Mouse (Mus musculus) layer of hippocampus, adult 11-12 months (tissue): ENCODE measurements around the gene Synj2bp.
"Not testable (repeated sequence)": the region's sequence is repeated elsewhere in the genome, so short reads cannot be mapped to it uniquely, and the experiment has no call there.

Experiments
- DNase-seq: peaks from one replicate; pipeline ENCODE4 v3.0.0; 2022; ENCODE audit warnings: low spot score

Synj2bp gene

DNA sequence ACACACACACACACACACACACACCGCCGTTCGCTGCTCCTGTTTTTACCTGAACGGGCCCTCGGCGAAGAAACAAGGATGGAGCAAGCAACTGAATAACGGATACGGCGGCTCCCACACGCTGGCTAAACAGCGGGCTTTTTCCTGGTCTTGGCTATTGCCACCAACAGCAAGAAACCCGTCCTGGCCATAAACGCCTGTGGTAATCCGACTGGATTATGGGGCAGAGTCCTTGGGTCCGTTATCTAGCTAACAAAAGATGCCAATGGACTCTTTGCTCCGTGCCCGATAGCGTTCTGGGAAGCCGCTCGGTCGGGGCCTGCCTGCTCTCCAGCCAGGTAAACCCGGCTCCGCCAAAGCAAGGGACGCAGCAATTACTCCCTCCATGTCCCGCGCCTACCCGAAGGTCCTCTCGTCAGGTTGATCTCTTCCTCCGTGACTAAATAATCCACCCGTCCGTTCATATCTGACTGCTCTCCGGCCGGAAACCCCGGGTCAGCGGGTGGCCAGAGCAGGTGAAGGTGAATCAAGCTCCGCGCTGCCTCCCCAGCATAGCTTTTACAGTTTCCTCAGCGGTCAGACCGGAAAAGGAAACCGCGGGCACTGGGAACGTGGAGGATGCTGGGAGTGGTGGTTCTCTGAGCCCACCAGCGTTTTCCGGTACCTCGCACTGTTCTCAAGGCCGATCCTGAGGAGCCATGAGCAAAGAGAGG is at the start of gene Synj2bp, which contains the start of gene Gm20498:
Synj2bp (minus strand) TSS at position 596 of the 713 bp plus-strand sequence.
Gm20498 (minus strand) TSS at position 590 of the 713 bp plus-strand sequence.
- DNase-seq: peak; percentile 86

GRCm38 (mm10) chr12:81568374-81568773 is 35.7 kb upstream of the Synj2bp start, which contains the start of gene Adam21:
Gene Adam21 (minus strand): TSS chr12:81568474.
- DNase-seq: no peak

DNA sequence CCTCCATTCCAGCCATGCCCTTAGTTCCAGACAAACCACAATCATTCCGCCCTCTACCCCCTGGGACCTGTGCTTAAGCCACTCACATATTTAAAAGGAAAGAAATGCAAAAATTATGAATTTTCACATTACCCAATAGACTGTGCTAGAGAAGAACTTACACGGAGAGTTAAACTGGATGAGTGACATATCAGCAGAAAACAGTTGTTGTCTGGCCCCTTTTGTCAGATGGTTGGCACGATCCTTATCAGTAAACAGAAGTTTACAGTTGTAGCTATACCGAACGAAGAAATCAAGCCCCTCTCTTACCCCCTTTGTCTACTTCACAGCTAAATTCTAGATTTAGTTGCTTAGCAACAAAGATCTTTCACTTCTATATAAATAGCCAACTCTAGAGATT is 35.2 kb upstream of the Synj2bp start:
- DNase-seq: no peak

- no peak for DNase-seq
Measured at GRCm38 (mm10) chr12:81564173-81564572, 31.5 kb upstream of the Synj2bp start.

GRCm38 (mm10) chr12:81549286-81549685 is 16.6 kb upstream of the Synj2bp start:
- no peak for DNase-seq

- no peak for DNase-seq
Measured at GRCm38 (mm10) chr12:81547163-81547562, 14.5 kb upstream of the Synj2bp start.

DNA sequence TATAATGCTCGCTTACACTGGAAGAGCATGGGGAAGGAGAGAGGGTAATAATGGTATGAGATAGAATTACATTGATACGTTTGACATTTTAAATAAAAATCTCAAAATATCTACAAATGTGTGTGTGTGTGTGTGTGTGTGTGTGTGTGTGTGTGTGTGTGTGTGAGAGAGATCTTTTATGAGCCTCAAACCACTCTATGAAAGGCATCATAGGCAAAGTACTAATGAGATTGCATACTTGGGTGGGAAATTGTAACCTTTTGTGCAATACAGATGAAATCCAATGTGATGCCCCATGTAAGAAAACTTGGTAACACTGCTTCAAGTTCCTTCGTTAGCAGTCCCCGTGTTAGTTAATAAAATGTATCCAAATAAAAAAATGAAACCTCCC is 313 bp upstream of the Synj2bp start:
- DNase-seq: no peak

- DNase-seq: not testable (repeated sequence)
Measured at GRCm38 (mm10) chr12:81530587-81530986, 2.1 kb downstream of the Synj2bp start.

DNA sequence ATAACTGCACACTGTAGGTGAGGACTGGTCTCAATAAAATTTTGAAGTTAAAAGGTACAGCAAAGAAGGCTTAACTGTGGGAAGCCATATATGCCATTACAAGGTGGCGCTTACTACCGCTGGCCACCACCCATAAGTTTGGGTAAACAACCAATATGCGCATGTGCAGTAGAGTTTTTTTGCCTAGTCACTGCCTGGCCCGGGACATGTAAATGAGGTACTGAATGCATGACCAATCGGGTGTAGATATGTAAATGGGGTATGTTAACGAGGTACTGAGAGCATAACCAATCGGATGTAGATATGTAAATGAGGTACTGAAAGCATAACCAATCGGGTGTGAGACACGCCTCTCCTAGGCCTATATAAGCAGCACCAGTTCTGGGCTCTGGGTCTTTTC is 35.8 kb downstream of the Synj2bp start:
- DNase-seq: not testable (repeated sequence)

DNA sequence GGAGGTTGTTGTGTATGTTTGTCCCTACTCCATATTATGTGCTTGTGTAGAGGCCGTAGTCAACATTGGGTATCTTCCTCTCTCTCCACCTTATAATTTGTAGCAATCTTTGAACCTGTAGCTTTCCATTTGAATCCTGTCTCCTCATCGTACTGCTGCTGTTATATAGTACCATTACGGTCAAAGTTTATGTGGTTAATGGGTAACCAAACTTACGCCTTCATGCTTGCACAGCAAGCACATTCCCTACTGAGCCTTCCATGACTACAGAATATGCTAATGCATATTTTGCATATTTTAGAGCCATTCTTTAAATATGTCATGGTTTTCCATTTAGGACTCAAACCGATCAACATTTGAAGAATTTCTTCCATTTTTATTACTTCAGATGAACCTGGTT is 42.2 kb downstream of the Synj2bp start:
- no peak for DNase-seq

DNA sequence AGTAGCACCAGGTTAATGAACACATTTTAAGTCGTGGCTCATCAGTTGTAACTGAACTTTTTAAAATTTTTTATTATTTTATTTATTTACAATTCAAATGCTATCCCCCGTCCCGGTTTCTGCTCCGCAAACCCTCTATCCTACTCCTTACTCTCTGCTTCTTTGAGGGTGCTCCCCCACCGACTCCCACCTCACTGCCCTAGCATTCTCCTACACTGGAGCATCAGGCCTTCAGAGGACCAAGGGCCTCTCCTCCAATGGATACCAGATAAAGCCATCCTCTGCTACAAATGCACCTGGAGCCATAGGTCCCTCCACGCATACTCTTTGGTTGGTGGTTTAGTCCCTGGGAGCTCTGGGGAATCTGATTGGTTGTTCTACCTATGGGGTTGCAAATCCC is 47.4 kb downstream of the Synj2bp start:
- no peak for DNase-seq

- peak; percentile 88 for DNase-seq
Measured at GRCm38 (mm10) chr12:81484727-81485191, 48.0 kb downstream of the Synj2bp start, which contains the start of gene Cox16. Gene Cox16 (minus strand): TSS chr12:81485127.

DNA sequence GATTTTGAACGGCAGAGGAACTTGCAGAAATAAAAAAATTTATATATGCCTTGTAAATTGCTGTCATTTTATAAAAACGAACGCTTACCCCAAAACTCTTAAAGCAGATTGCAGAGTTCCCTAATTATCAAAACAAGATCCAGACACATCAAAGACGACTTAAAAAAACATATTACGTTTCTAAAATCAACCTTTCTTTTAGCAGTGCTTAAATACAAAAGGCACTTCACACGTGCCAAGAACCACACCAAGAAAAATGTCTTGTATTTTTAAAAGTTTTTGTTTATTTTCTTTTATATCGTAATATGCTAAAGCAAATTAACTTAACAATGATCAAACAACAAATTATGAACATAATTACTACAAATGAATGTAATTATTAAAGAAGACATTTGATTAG is 48.5 kb downstream of the Synj2bp start:
- no peak for DNase-seq

GRCm38 (mm10) chr12:81483656-81484055 is 49.1 kb downstream of the Synj2bp start:
- no peak for DNase-seq

- DNase-seq: not testable (repeated sequence)
Measured at GRCm38 (mm10) chr12:81459051-81459450, 73.7 kb downstream of the Synj2bp start.
